ENCODE assay signal across 20 mouse cellular contexts in the genomic region with DNA sequence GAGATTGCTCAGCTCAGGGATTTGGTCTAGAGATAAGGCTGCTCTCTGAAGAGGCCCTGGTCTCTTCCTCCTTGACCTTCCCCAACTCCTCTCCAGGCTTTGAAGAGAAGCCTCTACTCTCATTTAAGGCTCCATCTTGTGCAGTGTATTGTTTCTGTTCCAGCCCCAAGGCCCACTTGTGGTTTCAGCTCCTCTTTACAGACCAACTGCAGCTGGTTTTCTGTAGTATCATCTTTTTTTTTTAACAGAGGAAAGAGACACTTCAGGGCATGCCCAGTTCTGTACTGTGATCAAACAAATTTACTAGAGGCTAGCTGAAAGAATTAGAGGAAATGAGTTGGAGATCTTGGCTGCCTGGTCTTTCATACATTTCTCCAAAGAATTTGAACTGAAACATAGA.
DNase-seq lines count a peak whose midpoint lies in the region; ATAC-seq and TF ChIP-seq lines count a peak whose summit lies in the region.
"Had no signal": no experiment of that assay in that cellular context is flagged by ENCODE, and none has a peak within 500 bp of the region (broad histone marks: within the 10 kb centered on the region; RNA-seq: fewer than 3 reads in every experiment).

No protein-coding gene starts in this region.

- no peak for DNase-seq in gastrocnemius, adult 2 months
- DNase-seq in gastrocnemius, postnatal 14 days, result no peak
- DNase-seq in spleen, postnatal 36 days (ENCODE audit: low spot score in 2 of 2), result peak; percentile 21 to 28
- no peak for DNase-seq in spleen, postnatal 4 days (ENCODE audit: low spot score in 2 of 2)
- no peak for DNase-seq in CH12.LX (ENCODE audit: extremely low read depth)
- DNase-seq in adrenal gland, adult 8-10 months, result no peak
- DNase-seq: adrenal gland, postnatal 10 days; cerebellum, adult 11 months; cerebellum, adult 8-10 months; cerebellum, postnatal 25 days; heart, postnatal 14 days had no signal

- TF ChIP-seq RAD21 in CH12.LX (IDR thresholded peaks at IDR 0.05; ENCODE audit: low read depth, low read length), result no peak

- intact Hi-C loops in gastrocnemius, adult 2 months (cut with DNase I), result no loop called here
- intact Hi-C loops in gastrocnemius, postnatal 14 days (cut with DNase I; ENCODE audit: low total_unique reads), result no loop called here

- no peaks in the 10 kb centered on the region for H3K27me3 ChIP-seq in CH12.LX (replicated peaks)
- no peaks in the 10 kb centered on the region for H3K27me3 ChIP-seq in intestine, embryonic 16.5 days (replicated peaks; ENCODE audit: control insufficient read depth, insufficient read depth, low read length)
- H3K27me3 ChIP-seq: embryonic facial prominence, embryonic 12.5 days; forebrain, embryonic 12.5 days; heart, embryonic 15.5 days; hindbrain, embryonic 13.5 days had no signal

- dilution Hi-C loops in CH12.LX (cut with MboI; ENCODE audit: extremely low pct_ligation_motif_present, extremely low pct_unique_long_range_greater_than_20kb, low sequenced_read_pairs), result no loop called here

- no peak overlapping the region for H3K9ac ChIP-seq in CH12.LX (ENCODE audit: insufficient read depth, low read depth)
- H3K9ac ChIP-seq in intestine, embryonic 16.5 days (ENCODE audit: low read depth, low read length), result no peak overlapping the region
- H3K9ac ChIP-seq: embryonic facial prominence, embryonic 12.5 days; forebrain, embryonic 12.5 days; heart, embryonic 15.5 days; hindbrain, embryonic 13.5 days had no signal

- in situ Hi-C loops in CH12.LX (cut with MboI; ENCODE audit: low pct_ligation_motif_present, low pct_unique_long_range_greater_than_20kb, low sequenced_read_pairs), result loop anchor here (25.0 kb wide), 1 partner anchor 1197 kb away; a partner anchor contains a TSS

- no peaks in the 10 kb centered on the region for H3K36me3 ChIP-seq in CH12.LX (replicated peaks in 1 of 2; ENCODE audit: control insufficient read depth in 1 of 2, insufficient read depth in 1 of 2, low read length in 1 of 2)
- no peaks in the 10 kb centered on the region for H3K36me3 ChIP-seq in intestine, embryonic 16.5 days (ENCODE audit: control insufficient read depth, insufficient read depth, low read length)
- H3K36me3 ChIP-seq: embryonic facial prominence, embryonic 12.5 days; forebrain, embryonic 12.5 days; heart, embryonic 15.5 days; hindbrain, embryonic 13.5 days had no signal

- TF ChIP-seq POLR2A in CH12.LX (IDR thresholded peaks at IDR 0.05; ENCODE audit: low read depth, low read length), result no peak

- no peak overlapping the region for H3K4me3 ChIP-seq in gastrocnemius, adult 2 months
- no peak overlapping the region for H3K4me3 ChIP-seq in CH12.LX (replicated peaks in 1 of 3; ENCODE audit: low read depth in 2 of 3, low read length in 2 of 3, poor library complexity in 1 of 3)
- H3K4me3 ChIP-seq in intestine, embryonic 16.5 days (ENCODE audit: low read length), result no peak overlapping the region
- H3K4me3 ChIP-seq: embryonic facial prominence, embryonic 12.5 days; forebrain, embryonic 12.5 days; heart, embryonic 15.5 days; hindbrain, embryonic 13.5 days had no signal

- H3K27ac ChIP-seq in gastrocnemius, adult 2 months, result peak overlapping the region; percentile 41
- no peak overlapping the region for H3K27ac ChIP-seq in CH12.LX (ENCODE audit: insufficient read depth, low read depth)
- H3K27ac ChIP-seq in intestine, embryonic 16.5 days (ENCODE audit: low read length), result no peak overlapping the region
- H3K27ac ChIP-seq: embryonic facial prominence, embryonic 12.5 days; forebrain, embryonic 12.5 days; heart, embryonic 15.5 days; hindbrain, embryonic 13.5 days; hindbrain, postnatal 0 days had no signal

- H3K79me2 ChIP-seq in CH12.LX (replicated peaks; ENCODE audit: control insufficient read depth, extremely low read depth, insufficient read depth, poor library complexity, severe bottlenecking), result no peaks in the 10 kb centered on the region

- peaks cover 10 to 20% of the 10 kb centered on the region in 2 experiments; a peak in 3 of 4 replicates for H3K4me1 ChIP-seq in CH12.LX (ENCODE audit: control insufficient read depth in 1 of 2, insufficient read depth in 2 of 2)
- H3K4me1 ChIP-seq in intestine, embryonic 16.5 days (ENCODE audit: control insufficient read depth, insufficient read depth, low read length), result no peaks in the 10 kb centered on the region
- H3K4me1 ChIP-seq: embryonic facial prominence, embryonic 12.5 days; forebrain, embryonic 12.5 days; heart, embryonic 15.5 days had no signal

- TF ChIP-seq EP300 in CH12.LX (IDR thresholded peaks at IDR 0.05; ENCODE audit: low read length), result no peak

- no peaks in the 10 kb centered on the region for H3K9me3 ChIP-seq in CH12.LX (replicated peaks; ENCODE audit: low read length)
- no peaks in the 10 kb centered on the region for H3K9me3 ChIP-seq in intestine, embryonic 16.5 days (ENCODE audit: control insufficient read depth, low read length)
- H3K9me3 ChIP-seq: forebrain, embryonic 12.5 days; heart, embryonic 15.5 days; hindbrain, embryonic 13.5 days had no signal

- no peak overlapping the region for H3K4me2 ChIP-seq in CH12.LX (ENCODE audit: insufficient read depth, low read depth, poor library complexity, severe bottlenecking)
- H3K4me2 ChIP-seq in intestine, embryonic 16.5 days (ENCODE audit: low read depth, low read length), result no peak overlapping the region
- H3K4me2 ChIP-seq: embryonic facial prominence, embryonic 12.5 days; forebrain, embryonic 12.5 days; heart, embryonic 11.5 days; heart, embryonic 15.5 days; hindbrain, embryonic 13.5 days had no signal

- peak; percentile 29 for ATAC-seq in inflammation-experienced regulatory T-cells, adult 6 months
- no peak for ATAC-seq in intestine, embryonic 16.5 days
- ATAC-seq: forebrain, embryonic 16.5 days; hindbrain, postnatal 0 days had no signal

- TF ChIP-seq CTCF in gastrocnemius, adult 2 months (IDR thresholded peaks at IDR 0.05), result no peak
- TF ChIP-seq CTCF in CH12.LX (conservative IDR thresholded peaks at IDR 0.05 in 1 of 2, IDR thresholded peaks at IDR 0.05 in 1 of 2; ENCODE audit: low read depth in 2 of 2, low read length in 2 of 2), result no peak

TF ChIP-seq in CH12.LX, 34 proteins besides CTCF, POLR2A, EP300 and RAD21:
- TF ChIP-seq ZNF384 (IDR thresholded peaks at IDR 0.05; ENCODE audit: low read depth, low read length), result peak; percentile 84
- TF ChIP-seq NRF1 (IDR thresholded peaks at IDR 0.05; ENCODE audit: low read depth, low read length), result 0 out of 2 replicates have a peak, but pooled peaks have one; percentile 16
- no peak for TF ChIP-seq USF1 (IDR thresholded peaks at IDR 0.05; ENCODE audit: low read depth, low read length)

Comparison
In these comparisons a context has a peak if more than half of its experiments do, and no peak if none do; other contexts are left out.
1. DNase-seq: peak in spleen, postnatal 36 days (2 of 2); none in gastrocnemius, adult 2 months (single experiment), gastrocnemius, postnatal 14 days (single experiment), spleen, postnatal 4 days (0 of 2), CH12.LX (single experiment) and adrenal gland, adult 8-10 months (single experiment).